Mouse (Mus musculus): Measurements from ENCODE around the gene Rbm26. TPM values are rescaled to one million over a fixed set of nuclear protein-coding genes. Genes with fewer than 3 reads are reported as not detected.
A peak's percentile ranks its signal among the peaks of the same experiment; 100 is the strongest.

Gene Rbm26
- polyA plus RNA-seq, 1 experiment from 2014 or later = 21.3 TPM

DNA sequence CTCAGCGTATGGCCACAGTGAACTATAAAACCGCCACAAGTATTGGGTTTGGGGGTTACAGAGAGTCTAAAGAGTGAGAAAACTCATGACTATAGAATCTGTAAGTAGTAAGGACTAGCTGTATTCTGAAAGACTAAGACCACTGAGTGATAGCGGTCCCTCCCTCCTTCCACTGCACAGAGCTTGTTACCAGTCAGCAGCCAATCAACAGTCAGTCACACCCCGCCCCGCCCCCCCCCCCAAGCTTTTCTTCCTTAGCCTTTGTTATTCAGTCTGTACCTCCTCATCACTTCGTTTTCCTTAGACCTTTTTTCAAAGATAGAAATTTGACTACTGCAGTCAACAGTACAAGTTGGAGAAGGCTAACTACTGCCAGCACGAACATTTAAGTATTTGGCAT lies 1.9 kb upstream of the Rbm26 start:
- Histone ChIP-seq H3K36me3 (ENCODE audit: control insufficient read depth, insufficient read depth, low read length) (no peaks in the 10 kb centered on the region), H3K27ac (ENCODE audit: low read depth, low read length) (no peak overlapping the region), H3K9me3 (ENCODE audit: control insufficient read depth, low read length) (no peaks in the 10 kb centered on the region), H3K4me3 (ENCODE audit: low read length) (no peak overlapping the region), H3K9ac (ENCODE audit: low read depth, low read length) (no peak overlapping the region), H3K27me3 (replicated peaks; ENCODE audit: control insufficient read depth, insufficient read depth, low read length) (no peaks in the 10 kb centered on the region), H3K4me1 (ENCODE audit: control insufficient read depth, insufficient read depth, low read depth, low read length) (peaks cover 13% of the 10 kb centered on the region), H3K4me2 (ENCODE audit: low read length) (no peak overlapping the region)
- WGBS = 69% methylated on average over 7 of the region's 7 CpGs
- ATAC-seq = no peak

DNA sequence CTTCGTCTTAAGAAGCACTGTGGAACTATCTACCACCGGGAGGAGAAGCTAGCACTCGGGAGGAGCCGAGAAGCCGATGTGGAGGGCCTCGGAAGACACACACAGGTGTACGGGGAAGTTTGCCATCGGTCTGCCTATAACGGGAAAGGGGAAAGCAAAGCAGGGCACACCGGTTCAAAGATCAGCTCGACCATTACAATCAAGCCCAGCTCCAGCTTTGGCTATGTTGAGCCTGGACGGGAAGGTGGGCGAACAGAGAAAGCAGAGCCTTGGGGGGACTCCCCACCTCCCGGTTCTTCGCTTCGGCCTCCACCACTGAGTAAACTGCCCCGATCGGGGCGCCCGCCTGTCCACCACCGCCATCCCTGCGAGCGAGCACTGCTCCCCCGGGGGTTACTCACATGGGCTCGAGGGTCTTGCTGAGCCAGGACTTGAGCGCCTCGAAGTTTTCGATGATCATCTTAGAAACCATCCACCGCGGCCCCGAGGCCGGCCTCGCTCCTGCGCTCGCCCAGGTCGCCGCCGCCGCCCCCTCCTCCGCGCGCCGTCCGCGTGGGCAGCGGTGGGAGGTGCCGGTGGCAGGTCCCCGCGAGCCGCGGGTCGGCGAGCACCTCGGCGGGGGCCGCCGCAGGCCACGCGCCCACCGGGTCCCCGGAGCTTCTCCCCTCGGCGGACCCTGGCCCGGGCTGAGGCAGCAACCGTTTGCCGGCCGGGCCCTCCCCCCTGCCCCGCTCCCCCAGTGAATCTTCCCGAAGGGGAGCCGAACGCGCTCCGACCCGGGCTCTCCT lies 552 bp downstream of the Rbm26 start:
- H3K36me3 ChIP-seq (ENCODE audit: control insufficient read depth, insufficient read depth, low read length) = no peaks in the 10 kb centered on the region
- peaks cover 15% of the 10 kb centered on the region for H3K4me1 ChIP-seq (ENCODE audit: control insufficient read depth, insufficient read depth, low read depth, low read length)
- H3K4me2 ChIP-seq (ENCODE audit: low read length) = peak overlapping the region; percentile 62
- H3K4me3 ChIP-seq (ENCODE audit: low read length) = peak overlapping the region; percentile 97
- H3K9me3 ChIP-seq (ENCODE audit: control insufficient read depth, low read length) = no peaks in the 10 kb centered on the region
- peak overlapping the region; percentile 99 for H3K9ac ChIP-seq (ENCODE audit: low read depth, low read length)
- no peaks in the 10 kb centered on the region for H3K27me3 ChIP-seq (replicated peaks; ENCODE audit: control insufficient read depth, insufficient read depth, low read length)
- under 1% methylated on average over 49 of the region's 74 CpGs for WGBS
- ATAC-seq = peak; percentile 84
- H3K27ac ChIP-seq (ENCODE audit: low read depth, low read length) = peak overlapping the region; percentile 95

DNA sequence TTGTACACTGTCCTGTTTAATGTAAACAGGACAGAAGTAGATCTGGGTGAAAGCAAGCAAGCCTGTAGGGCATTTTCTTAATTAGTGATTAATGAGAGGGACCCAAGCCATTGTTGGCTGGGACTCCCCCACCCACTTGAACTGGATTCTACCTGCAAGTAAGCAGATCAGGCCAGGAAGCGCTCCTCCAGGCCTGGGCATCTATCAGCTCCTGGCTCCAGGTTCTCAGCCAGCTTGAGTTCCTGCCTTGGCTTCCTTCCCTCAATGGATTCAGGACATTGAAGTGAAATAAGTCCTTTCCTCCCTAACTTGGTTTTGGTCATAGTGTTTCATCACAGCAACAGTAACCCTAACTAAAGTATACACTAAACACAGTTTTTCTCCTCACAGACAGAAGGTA lies 9.9 kb downstream of the Rbm26 start:
- no peaks in the 10 kb centered on the region for H3K9me3 ChIP-seq (ENCODE audit: control insufficient read depth, low read length)
- H3K36me3 ChIP-seq (ENCODE audit: control insufficient read depth, insufficient read depth, low read length) = no peaks in the 10 kb centered on the region
- 80% methylated on average over 1 of the region's 1 CpGs for WGBS
- no peak overlapping the region for H3K4me3 ChIP-seq (ENCODE audit: low read length)
- H3K27ac ChIP-seq (ENCODE audit: low read depth, low read length) = no peak overlapping the region
- no peaks in the 10 kb centered on the region; the same call in 1 of the 2 replicates for H3K4me1 ChIP-seq (ENCODE audit: control insufficient read depth, insufficient read depth, low read depth, low read length)
- ATAC-seq = no peak
- H3K27me3 ChIP-seq (replicated peaks; ENCODE audit: control insufficient read depth, insufficient read depth, low read length) = no peaks in the 10 kb centered on the region
- no peak overlapping the region for H3K9ac ChIP-seq (ENCODE audit: low read depth, low read length)
- H3K4me2 ChIP-seq (ENCODE audit: low read length) = no peak overlapping the region

DNA sequence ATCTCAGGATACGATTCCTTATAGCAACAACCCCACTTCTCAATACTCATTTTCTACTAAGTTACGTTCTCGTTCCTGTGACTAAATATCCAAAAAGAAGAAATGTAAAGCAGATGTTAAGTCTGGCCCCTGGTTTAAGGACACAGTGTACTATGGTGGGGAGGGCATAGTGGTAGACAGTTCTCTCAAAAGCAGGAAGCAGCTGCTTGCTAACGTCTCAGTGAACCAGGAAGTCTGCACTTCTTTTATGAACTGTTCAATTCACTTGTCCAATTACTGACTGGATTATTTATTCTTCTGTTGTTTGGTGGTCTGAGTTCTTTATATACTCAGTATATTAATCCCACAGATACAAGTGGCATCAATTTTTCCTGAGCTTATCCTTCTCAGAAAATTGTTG lies 12.3 kb downstream of the Rbm26 start:
- no peaks in the 10 kb centered on the region for H3K36me3 ChIP-seq (ENCODE audit: control insufficient read depth, insufficient read depth, low read length)
- no peak overlapping the region for H3K4me2 ChIP-seq (ENCODE audit: low read length)
- H3K27me3 ChIP-seq (replicated peaks; ENCODE audit: control insufficient read depth, insufficient read depth, low read length) = no peaks in the 10 kb centered on the region
- no peak overlapping the region for H3K27ac ChIP-seq (ENCODE audit: low read depth, low read length)
- no peaks in the 10 kb centered on the region; the same call in 1 of the 2 replicates for H3K4me1 ChIP-seq (ENCODE audit: control insufficient read depth, insufficient read depth, low read depth, low read length)
- no peak overlapping the region for H3K4me3 ChIP-seq (ENCODE audit: low read length)
- WGBS = 66% methylated on average over 4 of the region's 4 CpGs
- H3K9me3 ChIP-seq (ENCODE audit: control insufficient read depth, low read length) = no peaks in the 10 kb centered on the region
- no peak overlapping the region for H3K9ac ChIP-seq (ENCODE audit: low read depth, low read length)
- no peak for ATAC-seq

DNA sequence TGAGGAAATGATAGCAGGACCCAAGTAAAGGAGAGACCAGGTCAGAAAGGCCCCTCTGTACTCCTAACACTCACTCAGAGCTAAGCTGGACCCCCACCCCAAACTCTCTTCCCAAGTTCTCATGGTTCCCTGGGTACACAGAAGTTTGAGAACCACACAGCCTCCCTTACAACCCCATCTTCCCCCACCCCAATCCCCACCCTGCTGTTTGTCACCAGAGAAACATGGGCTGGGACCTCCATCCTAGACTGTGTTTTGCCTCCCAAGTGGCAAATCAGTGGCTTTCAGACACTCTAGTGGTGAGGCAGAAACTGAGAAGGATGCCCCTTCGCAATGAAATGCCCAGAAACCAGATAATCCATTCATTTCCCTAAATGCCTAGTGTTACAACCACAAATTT lies 15.8 kb downstream of the Rbm26 start:
- Histone ChIP-seq H3K4me2 (ENCODE audit: low read length) (no peak overlapping the region), H3K27ac (ENCODE audit: low read depth, low read length) (no peak overlapping the region), H3K27me3 (replicated peaks; ENCODE audit: control insufficient read depth, insufficient read depth, low read length) (no peaks in the 10 kb centered on the region), H3K4me3 (ENCODE audit: low read length) (no peak overlapping the region), H3K4me1 (ENCODE audit: control insufficient read depth, insufficient read depth, low read depth, low read length) (no peaks in the 10 kb centered on the region; the same call in 1 of the 2 replicates), H3K9ac (ENCODE audit: low read depth, low read length) (no peak overlapping the region), H3K36me3 (ENCODE audit: control insufficient read depth, insufficient read depth, low read length) (no peaks in the 10 kb centered on the region), H3K9me3 (ENCODE audit: control insufficient read depth, low read length) (no peaks in the 10 kb centered on the region)
- 100% methylated on average over 1 of the region's 1 CpGs for WGBS
- no peak for ATAC-seq

DNA sequence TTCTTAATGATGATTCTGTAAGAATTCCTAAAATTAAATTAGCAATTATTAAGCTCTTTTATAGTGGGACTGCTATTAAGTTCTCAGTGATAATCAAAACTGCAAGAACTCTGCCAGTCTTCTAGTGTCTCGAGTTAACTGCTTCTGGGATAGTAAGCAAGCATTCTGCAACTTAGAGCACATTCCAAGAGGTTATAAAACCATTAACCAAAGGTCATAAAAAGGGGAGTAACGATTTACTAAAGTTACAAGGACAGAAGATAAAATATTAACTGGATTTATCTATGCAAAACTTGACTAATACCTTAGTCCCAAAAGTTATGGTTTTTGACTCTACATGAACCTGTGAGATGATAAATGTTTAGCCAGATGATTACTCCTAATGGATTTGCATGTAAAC lies 18.6 kb downstream of the Rbm26 start:
- no peak overlapping the region for H3K4me2 ChIP-seq (ENCODE audit: low read length)
- no peak for ATAC-seq
- H3K9ac ChIP-seq (ENCODE audit: low read depth, low read length) = no peak overlapping the region
- H3K4me3 ChIP-seq (ENCODE audit: low read length) = no peak overlapping the region
- no peaks in the 10 kb centered on the region for H3K9me3 ChIP-seq (ENCODE audit: control insufficient read depth, low read length)
- no peak overlapping the region for H3K27ac ChIP-seq (ENCODE audit: low read depth, low read length)
- H3K4me1 ChIP-seq (ENCODE audit: control insufficient read depth, insufficient read depth, low read depth, low read length) = no peaks in the 10 kb centered on the region; the same call in 1 of the 2 replicates
- H3K36me3 ChIP-seq (ENCODE audit: control insufficient read depth, insufficient read depth, low read length) = no peaks in the 10 kb centered on the region
- 68% methylated on average over 2 of the region's 2 CpGs for WGBS
- H3K27me3 ChIP-seq (replicated peaks; ENCODE audit: control insufficient read depth, insufficient read depth, low read length) = no peaks in the 10 kb centered on the region

DNA sequence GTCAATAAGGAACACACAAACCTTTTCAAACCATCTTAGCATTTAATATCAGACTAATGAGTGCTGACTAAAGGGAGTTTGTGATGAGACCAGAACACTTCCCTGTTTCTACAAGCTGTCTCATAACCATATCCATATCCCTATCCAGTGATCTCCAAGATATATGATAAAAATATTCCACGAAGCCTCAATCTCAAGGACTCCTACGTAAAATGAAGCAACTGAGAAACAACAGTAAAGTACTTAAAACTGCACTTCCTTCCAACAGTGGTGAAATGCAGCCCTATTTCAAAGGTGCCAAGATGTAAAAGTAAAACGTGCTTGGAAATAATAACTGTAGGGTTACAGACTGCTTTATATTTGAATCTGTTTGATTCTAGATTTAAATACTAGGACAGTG lies 43.1 kb downstream of the Rbm26 start:
- no peaks in the 10 kb centered on the region for H3K4me1 ChIP-seq (ENCODE audit: control insufficient read depth, insufficient read depth, low read depth, low read length)
- no peak for ATAC-seq
- H3K36me3 ChIP-seq (ENCODE audit: control insufficient read depth, insufficient read depth, low read length) = peaks cover 5% of the 10 kb centered on the region
- no peaks in the 10 kb centered on the region for H3K27me3 ChIP-seq (replicated peaks; ENCODE audit: control insufficient read depth, insufficient read depth, low read length)
- WGBS = 96% methylated on average over 3 of the region's 3 CpGs
- H3K9me3 ChIP-seq (ENCODE audit: control insufficient read depth, low read length) = no peaks in the 10 kb centered on the region
- H3K9ac ChIP-seq (ENCODE audit: low read depth, low read length) = no peak overlapping the region
- no peak overlapping the region for H3K4me3 ChIP-seq (ENCODE audit: low read length)
- H3K27ac ChIP-seq (ENCODE audit: low read depth, low read length) = no peak overlapping the region
- H3K4me2 ChIP-seq (ENCODE audit: low read length) = no peak overlapping the region

DNA sequence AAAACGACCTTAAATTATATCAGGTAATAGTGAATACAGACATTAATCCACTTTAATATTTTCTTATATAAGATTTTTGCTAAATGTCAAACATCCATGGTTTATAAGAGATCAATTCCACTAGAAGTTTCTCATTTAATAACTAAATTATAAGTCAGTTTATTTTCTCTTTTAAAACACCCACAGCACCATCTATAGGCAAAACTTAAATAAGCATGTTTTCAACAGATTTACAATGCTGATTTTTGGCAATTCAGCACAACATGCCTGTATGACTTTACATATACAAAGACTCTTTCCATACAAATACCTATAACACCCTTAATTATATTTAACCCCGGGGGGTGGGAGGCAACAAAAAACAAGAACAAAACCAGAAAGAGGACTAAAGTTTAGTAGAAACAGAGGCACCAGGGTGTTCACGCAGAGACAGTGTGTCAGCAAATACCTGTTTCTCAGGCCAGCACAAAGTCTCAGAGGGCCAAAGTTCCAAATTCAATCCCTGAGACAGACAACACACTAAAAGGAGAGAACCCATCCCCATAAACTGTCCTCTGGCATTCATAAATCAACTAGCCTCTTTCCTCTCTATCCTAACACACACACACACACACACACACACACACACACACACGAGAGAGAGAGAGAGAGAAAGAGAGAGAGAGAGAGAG lies 49.3 kb downstream of the Rbm26 start:
- no peak overlapping the region for H3K4me3 ChIP-seq (ENCODE audit: low read length)
- 87% methylated on average over 4 of the region's 4 CpGs for WGBS
- no peaks in the 10 kb centered on the region for H3K9me3 ChIP-seq (ENCODE audit: control insufficient read depth, low read length)
- H3K9ac ChIP-seq (ENCODE audit: low read depth, low read length) = no peak overlapping the region
- H3K36me3 ChIP-seq (ENCODE audit: control insufficient read depth, insufficient read depth, low read length) = peaks cover 11% of the 10 kb centered on the region
- H3K4me1 ChIP-seq (ENCODE audit: control insufficient read depth, insufficient read depth, low read depth, low read length) = no peaks in the 10 kb centered on the region
- H3K4me2 ChIP-seq (ENCODE audit: low read length) = no peak overlapping the region
- ATAC-seq = no peak
- no peaks in the 10 kb centered on the region for H3K27me3 ChIP-seq (replicated peaks; ENCODE audit: control insufficient read depth, insufficient read depth, low read length)
- H3K27ac ChIP-seq (ENCODE audit: low read depth, low read length) = no peak overlapping the region

DNA sequence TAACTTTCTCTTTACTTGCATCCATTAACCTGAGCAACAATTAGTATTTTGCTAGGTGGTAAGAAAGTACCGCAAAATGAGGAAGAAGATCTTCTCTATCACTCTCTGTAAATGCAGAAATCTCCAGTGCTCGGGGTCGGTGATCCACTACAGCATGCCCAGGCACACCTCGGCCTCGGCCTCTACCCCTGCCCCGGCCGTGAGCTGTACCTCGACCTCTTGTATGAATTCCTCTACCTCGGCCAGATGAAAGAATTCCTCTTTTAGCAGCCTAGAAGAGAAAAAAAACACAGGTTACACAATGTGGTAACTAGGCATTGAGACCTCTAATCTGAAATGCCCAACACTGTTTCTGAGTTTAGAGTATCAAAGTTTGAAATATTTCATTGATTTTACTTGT lies 52.6 kb downstream of the Rbm26 start:
- Histone ChIP-seq H3K9ac (ENCODE audit: low read depth, low read length) (no peak overlapping the region), H3K27me3 (replicated peaks; ENCODE audit: control insufficient read depth, insufficient read depth, low read length) (no peaks in the 10 kb centered on the region), H3K4me3 (ENCODE audit: low read length) (no peak overlapping the region), H3K27ac (ENCODE audit: low read depth, low read length) (no peak overlapping the region), H3K36me3 (ENCODE audit: control insufficient read depth, insufficient read depth, low read length) (peaks cover 16% of the 10 kb centered on the region), H3K4me2 (ENCODE audit: low read length) (no peak overlapping the region), H3K9me3 (ENCODE audit: control insufficient read depth, low read length) (no peaks in the 10 kb centered on the region), H3K4me1 (ENCODE audit: control insufficient read depth, insufficient read depth, low read depth, low read length) (no peaks in the 10 kb centered on the region)
- ATAC-seq = no peak
- 92% methylated on average over 9 of the region's 9 CpGs for WGBS

All from hindbrain, embryonic 16.5 days (tissue).